Mouse (Mus musculus) heart, postnatal 0 days (tissue): ENCODE measurements around the gene Gzmn.

ENCODE experiments used
- CTCF ChIP-seq: IDR thresholded peaks from 2 replicates; pipeline ENCODE4 v1.5.1; 2016; ENCODE audit warnings: antibody characterized with exemption, control low read depth, low read depth
- EP300 ChIP-seq: IDR thresholded peaks from 2 replicates; pipeline ENCODE4 v1.6.1; 2016; ENCODE audit warnings: antibody characterized with exemption, low read depth

DNA sequence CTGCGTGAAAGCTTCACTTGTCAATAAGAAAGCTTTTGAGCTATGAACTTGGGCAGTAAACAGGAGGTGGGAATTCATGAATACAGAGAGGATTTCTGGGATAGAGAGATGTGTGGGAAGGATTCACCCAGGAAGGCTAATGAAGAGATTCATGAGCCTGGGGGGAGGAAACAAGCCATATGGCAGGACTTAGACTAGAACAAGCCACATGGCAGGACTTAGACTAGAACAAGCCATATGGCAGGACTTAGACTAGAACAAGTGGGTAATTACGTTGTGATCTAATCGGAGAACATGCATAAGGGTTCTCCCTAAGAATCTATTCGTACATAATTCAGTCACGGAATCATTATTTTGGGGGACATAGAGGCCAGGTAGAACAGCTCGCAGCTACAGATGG is 1.0 kb downstream of the Gzmn start:
- TF ChIP-seq CTCF (no peak), EP300 (no peak)
